Mouse (Mus musculus) monocyte, adult 2 months (primary cell): Measurements from ENCODE around the gene Mrps5.

ENCODE experiments used
- DNase-seq, 2 experiments: peaks; one replicate each; pipeline ENCODE4 v3.0.0; 2022; ENCODE audit warnings: low spot score in 2 of 2, low read depth in 1 of 2

Gene Mrps5

DNA sequence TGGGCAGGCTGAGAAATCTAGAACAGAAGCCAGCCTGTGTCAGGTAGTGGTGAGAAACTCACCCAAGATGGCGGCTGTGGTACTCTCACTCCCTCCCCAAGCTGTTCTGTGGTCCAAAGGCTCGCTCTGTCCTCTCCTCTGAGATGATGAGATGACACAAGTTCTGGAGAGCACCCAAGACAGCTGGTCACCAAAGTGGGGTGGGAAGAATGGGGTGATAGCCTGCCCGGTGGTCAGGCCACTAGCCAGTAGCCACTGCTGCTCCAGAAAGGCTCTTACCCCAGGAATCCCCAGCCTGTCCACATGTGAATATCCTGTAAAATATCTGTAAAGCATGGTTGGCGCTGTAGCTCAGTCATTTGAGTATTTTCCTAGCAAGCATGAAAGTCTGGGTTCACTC, 25.3 kb downstream of the Mrps5 start:
- DNase-seq, result no peak

DNA sequence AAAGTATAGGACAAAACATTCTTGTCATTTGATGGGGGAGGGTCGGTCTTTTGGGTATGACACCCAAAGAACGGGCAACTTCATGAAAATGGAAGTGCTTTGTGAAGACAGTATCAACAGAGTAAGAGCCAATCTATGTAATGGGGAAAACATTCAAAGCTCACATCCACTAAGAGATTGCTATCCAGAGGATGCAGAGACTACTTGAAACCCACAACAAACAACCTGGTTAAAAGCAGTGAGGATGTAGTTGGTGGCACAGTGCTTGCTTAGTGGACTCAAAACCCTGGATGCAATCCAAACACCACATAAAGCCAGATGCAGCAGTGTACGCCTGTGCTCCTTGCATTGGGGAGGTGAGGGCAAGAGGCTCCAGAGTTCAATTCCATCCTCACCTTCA, 32.3 kb downstream of the Mrps5 start:
- no peak for DNase-seq

DNA sequence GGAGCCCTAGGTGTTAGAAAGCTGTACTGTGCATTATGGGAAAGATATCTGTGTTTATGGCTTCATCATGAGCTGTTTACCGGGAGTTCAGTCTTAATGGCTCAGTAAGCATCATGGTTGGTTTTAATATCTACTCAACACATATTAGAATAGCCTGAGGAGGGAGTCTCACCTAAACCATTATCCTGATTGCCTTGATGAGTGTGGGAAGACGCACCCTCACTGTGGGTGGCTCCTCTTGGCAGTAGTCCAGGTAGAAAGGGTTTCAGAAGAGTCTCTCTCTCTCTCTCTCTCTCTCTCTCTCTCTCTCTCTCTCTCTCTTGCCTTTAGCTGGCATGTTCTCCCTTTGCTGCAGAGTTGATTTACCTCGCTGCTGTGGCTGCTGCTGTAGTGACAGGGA, 35.0 kb downstream of the Mrps5 start:
- DNase-seq, result no peak

DNA sequence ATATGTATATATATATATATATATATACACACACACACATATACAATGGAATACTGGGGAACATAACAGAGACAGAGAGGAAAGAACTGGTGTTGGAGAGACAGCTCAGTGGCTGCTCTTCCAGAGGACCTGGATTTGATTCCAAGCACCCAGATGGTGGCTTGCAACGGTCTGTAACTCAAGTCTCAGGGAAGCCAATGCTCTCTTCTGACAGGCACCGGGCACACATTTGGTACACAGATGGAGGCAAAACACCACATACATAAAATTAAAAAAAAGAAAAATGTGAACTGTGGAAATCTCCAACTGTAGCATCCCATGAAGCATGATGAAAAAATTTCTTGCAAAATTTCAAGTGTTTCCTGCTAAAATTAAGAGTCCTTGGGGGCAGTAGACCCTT, 37.8 kb downstream of the Mrps5 start:
- no peak for DNase-seq

DNA sequence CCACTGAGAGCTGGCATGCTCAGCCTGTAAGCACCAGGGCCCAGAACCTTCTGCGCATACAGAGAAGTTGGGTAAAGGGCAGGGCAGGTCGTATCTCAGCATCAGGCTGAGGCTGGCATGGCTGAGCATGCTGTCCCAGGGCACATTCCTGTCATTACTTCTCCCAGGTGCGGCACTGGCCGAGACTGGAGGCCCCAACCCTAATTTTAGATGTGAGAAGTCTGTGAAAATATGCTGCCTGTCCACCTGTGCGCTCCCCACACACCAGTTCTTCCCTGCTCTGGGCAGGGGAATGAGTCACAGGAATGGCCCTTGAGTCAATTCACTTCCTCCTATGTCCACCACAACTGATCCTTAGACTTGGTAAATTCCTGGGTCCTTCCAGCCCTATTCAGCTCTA, 38.6 kb downstream of the Mrps5 start:
- DNase-seq, result no peak

DNA sequence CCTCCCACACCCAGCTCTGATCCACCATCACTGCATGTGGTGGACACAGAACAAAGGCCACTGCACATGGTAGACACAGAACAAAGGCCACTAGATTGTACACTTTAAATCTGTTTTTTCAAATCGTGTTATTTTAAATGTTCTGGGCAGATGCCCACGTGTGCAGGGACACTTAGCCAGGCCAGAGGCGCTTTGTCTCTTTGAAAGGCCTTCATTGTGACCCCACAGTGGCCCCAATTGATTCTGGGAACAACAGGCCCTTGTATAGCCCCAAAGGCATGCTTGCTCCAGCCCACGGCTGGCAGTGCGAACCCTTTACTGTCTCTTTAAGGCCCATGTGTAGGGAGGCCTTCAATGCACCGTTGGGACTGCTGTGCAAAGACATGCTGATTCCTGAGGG, 40.3 kb downstream of the Mrps5 start:
- DNase-seq, result no peak

DNA sequence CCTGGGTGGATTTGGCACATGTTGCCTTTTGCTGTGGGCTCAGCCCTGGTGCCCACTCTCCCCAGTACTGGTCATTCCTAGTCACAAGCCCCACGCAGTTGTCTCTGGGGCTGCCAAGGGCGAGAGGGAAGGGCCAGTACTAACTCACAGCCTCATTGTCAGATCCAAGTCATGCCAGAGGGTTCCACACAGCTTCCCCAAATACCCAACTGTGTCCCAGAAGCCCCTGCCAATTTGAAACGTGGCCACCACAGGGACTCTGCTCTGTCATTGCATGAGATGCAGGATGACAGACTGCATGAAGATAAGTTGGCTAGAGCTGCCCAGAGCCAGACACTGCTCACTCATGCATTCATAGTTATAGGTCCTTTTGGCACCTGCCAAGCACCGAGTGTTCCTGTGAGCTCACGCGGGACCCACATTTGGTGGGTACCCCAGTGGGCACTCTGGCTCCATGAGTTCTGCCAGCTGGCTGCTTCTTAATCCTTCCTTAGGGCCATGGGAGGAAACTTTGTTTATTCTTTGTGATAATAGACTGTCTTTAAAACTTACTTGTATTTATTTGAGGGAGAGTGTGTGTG, 41.1 kb downstream of the Mrps5 start:
- no peak for DNase-seq

DNA sequence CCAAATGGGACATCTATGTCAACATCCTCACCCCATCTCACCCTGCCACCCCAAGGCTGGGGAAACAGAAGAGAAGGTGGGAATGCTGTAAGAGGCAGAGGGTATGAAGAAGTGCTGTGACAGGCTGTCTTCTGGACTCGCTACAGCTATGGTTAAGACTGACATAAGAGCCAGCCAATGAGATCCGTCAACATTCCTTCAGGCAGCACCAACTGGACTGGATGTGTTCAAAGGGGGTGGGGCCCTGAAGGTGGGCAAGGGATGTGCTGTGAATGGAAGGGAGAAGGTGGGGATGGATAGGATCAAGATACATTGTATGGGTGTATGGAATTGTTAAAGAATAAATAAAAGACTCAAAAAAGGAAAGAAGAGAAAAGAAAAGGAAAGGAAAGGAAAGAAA, 45.6 kb downstream of the Mrps5 start:
- DNase-seq, result no peak

DNA sequence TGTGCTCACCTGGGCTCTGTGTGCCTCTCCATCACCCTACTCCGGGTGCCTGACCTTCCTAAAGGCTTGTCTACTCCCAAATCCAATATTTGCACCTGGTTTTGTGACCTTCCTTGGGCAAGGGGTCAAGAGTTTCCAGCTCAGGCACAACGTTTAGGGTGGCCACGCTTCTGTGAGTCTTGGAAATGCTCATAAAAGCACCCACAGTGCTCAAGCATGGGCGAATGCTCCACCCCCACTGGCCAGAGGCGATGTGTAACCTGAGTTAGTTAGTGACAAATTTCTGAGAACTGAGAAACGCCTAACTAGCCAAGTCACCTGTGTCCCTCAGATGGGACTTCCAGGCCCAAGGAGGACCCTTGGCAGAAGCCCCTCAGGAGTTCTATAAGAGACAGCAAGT, 48.6 kb downstream of the Mrps5 start:
- no peak for DNase-seq

DNA sequence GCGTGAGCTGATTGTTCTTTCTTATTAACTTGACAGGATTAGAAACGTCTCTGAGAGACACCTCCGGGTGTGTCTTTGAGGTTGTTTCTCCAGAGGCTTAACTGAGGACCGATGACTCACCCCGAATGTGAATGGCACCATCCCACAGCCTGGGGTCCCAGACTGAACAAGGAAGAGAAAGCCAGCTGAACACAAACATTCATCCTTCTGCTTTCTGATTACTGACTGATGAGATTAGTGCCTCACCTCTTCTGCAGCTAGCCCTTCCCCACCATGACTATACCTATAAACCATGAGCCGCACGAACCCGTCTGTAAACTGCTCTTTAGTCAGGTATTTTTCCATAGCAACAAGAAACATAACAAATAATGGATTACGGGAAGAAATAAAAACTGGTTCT, 52.0 kb downstream of the Mrps5 start:
- DNase-seq, result no peak

DNA sequence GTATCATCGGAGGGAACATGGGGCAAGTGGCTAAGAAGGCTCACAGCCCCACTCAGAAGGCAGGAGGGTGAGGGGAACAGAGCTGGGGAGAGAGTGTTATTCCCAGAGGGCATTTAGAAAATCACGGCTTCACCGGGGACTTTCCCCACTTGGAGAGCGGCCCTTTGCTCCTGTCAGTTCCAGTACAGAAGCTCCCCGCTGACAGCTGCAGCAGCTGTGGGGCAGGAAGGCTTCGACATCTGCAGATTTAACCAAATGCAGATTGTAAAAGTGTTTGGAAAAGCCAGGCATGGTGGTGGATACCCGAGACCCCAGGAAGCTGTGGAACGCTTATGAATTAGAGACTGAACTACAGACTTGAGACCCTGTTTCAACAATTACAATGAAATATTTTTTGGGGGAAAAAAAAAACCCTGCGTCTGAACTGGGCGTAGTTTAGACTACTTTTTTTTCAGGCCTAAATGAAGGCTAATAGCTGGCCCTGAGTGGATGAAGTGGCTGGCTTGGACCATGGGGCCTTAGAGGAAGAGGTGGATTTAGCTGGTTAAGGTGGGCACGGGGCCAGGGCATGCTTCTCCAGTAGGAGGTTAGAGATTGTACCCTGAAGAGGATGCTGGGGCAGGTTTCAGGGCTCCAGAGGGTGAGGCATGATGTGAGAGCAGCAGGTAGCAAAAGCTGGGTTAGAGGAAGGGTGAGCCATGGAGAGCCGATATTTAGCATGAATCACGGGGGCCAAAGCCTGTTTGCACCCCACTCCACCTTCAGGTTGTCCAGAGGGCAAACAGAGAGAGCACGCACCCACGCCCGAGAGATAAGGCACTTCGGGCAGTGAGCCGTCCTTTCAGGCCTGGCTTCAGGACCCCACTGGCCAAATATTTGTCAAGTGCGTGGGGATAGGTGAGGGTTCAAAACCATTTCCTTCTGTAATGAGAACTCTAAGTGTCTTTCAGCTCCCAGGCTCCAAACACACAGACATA, 57.0 kb downstream of the Mrps5 start:
- no peak for DNase-seq

DNA sequence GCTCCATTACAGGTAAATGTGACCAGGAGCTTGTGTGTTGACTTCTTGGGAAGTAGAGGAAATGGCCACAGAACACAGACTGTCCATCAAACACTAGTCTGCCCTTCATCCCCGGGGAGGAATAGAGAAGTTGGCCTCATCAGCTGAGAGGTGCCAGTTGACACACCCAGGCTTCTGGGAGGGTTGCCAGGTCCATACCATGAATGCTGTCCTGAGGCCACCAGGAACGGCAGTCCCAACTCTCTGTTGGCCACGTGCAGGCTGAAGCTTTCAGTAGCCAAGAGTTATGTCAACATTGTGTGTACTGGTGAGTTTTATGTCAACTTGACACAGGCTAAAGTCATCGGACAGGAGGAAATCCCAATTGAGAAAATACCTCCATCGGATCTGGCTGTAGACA, 59.9 kb downstream of the Mrps5 start:
- no peak for DNase-seq

DNA sequence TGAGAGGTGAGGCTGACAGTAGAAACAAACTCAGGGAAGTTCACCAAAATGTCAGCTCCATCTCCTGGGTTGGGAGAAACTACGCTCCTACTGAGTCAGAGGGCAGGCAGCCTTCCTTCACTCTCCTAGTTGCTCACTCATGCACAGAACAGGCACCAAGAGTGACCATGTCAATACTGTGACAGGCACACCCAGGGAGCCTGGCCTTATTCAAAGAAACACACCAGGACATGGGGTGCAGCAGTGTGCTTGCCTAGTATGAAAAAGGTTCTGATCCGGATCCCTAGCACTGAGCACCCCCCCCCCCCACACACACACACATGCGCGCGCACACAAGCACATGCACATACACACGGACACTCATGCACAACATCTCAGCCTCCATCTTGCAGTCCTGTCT, 61.1 kb downstream of the Mrps5 start:
- no peak for DNase-seq

DNA sequence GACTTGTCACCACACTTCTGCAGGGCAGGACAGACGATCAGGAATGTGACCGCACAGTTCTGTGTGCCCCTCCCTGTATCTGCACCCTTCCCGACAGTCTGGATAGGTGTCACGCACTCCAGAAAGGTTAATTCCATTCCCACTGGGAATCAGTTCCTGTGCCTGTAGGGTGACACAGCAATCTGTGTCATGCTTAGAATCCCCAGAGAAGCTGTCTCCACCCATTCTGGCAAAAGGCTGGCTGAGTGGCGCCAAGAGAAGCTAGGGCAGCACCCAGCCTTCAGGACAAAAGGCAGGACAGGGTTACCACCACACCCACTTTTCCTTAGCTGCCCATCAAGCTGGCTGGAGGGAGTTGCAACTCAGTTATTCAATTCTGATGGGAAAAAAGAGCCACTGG, 62.9 kb downstream of the Mrps5 start:
- no peak for DNase-seq

DNA sequence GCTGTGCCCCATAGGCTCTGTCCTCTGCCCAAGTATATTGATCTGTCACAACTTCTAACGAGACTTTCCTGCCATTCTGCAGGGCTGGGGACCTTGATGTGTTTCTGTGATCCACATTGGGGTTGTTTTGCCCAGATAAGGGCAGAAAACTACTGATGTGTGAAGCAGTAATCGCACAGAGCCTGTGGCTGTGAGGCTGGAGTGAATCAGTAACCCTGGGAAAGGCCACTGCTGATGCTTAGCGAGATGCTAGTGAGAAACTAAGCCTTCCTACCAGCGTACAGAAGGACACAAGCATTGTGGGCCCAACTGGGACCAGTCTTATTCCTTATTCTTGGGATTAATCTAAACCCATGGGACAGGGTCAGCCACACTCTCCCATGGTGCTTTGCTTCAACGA, 64.6 kb downstream of the Mrps5 start:
- no peak for DNase-seq

DNA sequence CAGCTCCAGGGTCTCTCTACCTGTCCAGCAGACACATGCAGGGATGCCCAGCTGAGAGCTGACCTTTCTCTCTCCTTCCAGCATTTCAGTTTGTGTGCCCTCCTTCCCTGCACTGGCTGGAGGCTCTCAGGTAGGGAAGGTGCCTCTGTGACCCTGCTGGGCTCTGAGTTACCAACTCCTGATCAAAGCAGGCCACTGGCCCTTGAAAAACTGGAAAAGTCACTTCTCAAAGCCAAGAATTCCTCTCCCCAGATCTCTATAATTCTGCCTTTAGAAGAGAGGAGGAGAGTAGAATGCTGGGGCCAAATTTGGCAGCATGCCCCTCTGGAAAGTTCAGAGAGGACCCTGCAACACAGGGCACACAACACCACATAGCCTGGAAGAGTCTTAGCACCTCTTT, 65.3 kb downstream of the Mrps5 start:
- no peak for DNase-seq

DNA sequence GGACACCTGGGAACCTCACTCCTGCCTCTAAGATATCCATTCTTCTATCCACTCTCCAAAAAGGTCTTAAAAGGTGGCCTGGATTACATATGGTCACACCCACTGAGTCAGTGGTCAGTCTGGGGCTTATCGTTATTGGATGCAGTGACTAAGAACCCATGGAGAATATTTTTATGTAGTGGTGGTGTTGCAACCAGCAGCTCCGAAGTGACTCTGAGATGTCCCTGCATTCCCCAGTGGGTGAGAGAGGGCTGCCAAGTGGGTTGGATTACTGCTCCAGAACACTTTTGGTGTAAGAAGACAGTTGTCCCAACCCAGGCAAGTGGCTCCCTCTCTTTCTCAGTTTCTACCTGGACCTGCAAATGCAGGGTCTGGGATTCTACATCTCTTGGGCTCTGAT, 65.8 kb downstream of the Mrps5 start:
- no peak for DNase-seq

DNA sequence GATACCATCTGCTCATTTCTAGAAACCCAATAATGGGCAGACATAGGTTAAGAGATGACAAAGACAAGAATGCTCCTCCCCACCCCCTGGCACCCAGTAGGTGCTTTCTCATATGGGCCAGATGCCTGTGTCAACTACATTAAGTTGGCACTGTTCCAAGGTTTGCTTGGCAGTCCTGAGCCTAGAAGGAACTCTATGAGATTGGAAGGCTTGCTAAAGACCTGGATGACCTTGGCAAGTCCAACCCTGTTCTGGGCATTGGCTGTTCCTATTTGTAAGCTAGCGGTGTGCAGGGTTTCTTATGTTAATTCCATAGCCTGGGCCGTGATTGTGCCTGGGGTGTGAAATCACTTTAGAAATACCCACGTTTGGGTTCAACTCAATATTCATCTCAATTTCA, 67.8 kb downstream of the Mrps5 start:
- no peak for DNase-seq

DNA sequence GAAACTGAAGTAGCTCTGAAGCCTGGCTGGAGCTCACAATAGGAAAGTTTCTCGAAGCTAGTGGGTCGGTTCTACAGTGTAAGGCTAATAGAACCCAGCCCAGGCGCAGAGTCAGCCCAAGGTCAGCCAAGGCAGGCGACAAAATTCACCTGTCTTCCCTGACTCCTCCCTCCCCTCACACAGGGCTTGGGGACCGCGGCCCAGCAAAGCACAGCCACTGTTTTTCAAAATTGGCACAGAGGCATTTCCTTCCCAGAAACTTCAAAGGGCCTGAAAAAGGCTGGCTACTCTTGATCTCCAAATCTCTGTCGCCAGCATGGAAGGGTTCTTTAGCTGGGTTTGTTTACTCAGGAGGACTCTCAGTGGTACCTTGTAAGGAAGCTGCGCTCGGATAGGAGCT, 68.4 kb downstream of the Mrps5 start:
- no peak for DNase-seq

DNA sequence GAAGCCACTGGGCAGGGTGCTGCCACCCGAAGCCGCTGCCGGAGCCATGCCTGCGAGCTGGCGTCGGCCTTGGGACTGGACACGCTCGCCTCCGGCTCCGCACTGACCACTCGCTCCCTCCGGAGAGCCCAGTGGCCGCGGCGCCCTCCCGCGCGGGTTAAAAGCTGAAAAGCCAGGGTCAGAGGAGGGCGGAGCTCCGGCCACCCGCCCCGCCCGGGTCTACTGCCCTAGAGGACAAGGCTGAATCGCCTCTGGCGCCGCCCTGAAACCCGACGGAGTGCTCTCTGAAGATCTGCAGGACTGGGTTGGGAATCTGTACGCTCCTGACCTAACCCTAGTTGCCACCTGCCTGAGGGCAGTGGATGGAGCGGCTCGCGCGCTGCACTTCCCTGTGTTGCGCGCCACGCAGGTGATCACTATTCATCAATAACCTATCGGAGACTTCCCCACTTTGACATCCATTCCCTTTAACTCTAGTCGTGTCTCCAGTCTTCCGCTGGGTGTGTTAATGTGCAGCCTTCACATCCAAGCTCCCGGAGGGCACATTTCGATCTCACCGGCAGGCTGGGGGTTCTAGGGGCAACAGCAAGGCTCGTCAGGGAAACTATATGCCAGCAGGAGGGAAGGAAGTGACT, 69.2 kb downstream of the Mrps5 start, which contains the start of gene Mal:
TSS of gene Mal (minus strand) at position 610 of the 635 bp plus-strand sequence.
- DNase-seq, result no peak
